Mouse (Mus musculus) G1E (cell line): ENCODE data around the gene Cabin1.

ENCODE experiments used
- CTCF ChIP-seq: IDR thresholded peaks from 2 replicates; pipeline ENCODE4 v1.5.1; 2012; ENCODE audit warnings: low read depth, low read length, inconsistent platforms, mixed read lengths
- GATA1 ChIP-seq: IDR thresholded peaks from 2 replicates; pipeline ENCODE4 v1.6.1; 2012; ENCODE audit warnings: borderline replicate concordance, low read length, inconsistent platforms, mixed read lengths

DNA sequence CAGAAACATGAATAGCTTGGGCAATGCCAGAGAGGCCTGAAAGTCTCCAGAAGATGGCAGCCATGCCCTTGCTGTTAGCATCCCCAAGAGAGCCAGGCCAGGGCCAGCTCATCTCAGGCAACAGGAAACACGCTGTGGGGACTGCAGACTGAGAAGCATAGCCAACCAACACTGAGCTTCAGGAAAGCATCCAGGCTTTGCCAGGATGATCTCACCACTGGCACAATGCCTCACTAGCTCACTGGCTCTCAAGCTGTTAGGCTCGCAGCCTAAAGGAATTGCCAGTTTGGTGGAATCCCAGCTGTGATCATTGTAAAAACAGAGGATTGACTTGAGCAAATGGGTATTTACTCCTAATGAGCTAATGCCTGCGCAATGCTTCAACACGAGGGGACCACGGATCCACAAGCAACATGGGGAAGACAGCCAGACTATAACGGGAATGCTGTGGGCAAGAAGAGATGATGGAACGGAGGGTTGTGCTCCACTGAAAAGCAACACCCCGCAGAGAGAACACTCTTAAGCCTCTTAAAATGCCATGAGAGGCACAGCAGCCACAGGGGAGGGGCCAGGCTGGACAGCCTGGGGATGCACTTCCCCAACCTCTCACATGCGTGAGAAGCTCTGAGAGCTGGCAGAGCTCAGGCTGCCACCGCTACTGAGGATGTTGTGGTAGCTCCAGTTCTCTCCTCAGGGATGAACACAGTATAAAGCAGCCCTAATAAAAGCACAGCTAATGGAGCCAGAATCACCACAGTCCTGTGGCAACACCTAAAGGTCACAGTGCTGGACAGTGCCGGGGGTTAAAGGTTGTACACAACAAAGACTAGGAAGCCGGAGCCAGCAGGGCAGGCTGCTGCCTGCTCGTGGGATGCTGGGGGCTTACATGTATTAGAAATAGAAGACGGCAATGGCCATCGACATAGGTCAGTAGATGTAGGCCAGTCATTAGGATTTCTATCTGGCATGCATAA lies 59.6 kb downstream of the Cabin1 start:
- TF ChIP-seq GATA1 (no peak), CTCF (no peak)
